Mouse (Mus musculus) mature B cell (primary cell): ENCODE measurements around the gene Fcgr1.
"Not testable (repeated sequence)": the region's sequence is repeated elsewhere in the genome, so short reads cannot be mapped to it uniquely, and the experiment has no call there.

Experiments used
- in situ Hi-C: fragments of 300-500 bp; cut with MboI; formaldehyde crosslinking; loops from 2 replicates; pipeline ENCODE4 v1.14.3; 2019

The Fcgr1 gene

GRCm38 (mm10) chr3:96293787-96294186 lies at the start of gene Fcgr1:
Gene Fcgr1, minus strand, starts transcription at chr3:96293969.
- in situ Hi-C loops = loop anchor here (10.0 kb wide), 1 partner anchor 121 kb away; no protein-coding TSS in a partner anchor

- in situ Hi-C loops = not testable (repeated sequence)
Observed at GRCm38 (mm10) chr3:96342652-96343051, 48.9 kb upstream of the Fcgr1 start.

- in situ Hi-C loops = not testable (repeated sequence)
Observed at GRCm38 (mm10) chr3:96342100-96342499, 48.3 kb upstream of the Fcgr1 start.

- in situ Hi-C loops = no loop called here
Observed at GRCm38 (mm10) chr3:96340611-96341312, 47.0 kb upstream of the Fcgr1 start.

DNA sequence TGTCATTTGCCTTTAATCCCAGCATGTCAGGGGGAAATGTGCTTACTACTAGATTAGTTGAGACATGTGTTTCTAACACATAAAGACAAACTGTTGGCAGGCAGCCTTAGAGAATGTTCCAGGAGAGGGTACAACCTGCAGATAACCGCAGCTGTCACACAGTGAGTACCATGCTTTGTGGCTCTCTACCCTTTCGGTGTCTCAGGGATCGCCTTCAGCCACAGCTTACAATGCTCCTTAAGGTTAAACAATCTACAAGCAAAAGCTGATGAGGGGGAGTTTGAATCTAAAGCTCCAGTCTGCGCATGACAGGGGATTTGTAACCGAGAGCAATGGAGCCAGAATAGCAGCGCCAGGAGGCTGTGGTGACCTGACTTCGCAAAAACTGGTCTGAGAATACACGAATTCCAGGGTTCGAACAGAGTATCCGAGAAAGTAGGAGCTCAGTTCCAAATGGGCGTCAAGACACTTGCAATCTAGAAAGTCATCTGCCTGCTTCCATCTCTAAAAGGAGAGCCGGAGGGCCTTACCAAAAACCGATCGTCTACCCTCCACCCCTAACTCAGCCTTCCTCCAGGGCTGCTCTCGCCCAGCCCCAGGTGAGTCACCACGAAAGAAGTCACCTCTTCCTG lies 45.2 kb upstream of the Fcgr1 start:
- in situ Hi-C loops = no loop called here

- in situ Hi-C loops = no loop called here
Observed at GRCm38 (mm10) chr3:96338043-96338442, 44.3 kb upstream of the Fcgr1 start.

- in situ Hi-C loops = no loop called here
Observed at GRCm38 (mm10) chr3:96337269-96337668, 43.5 kb upstream of the Fcgr1 start.

- in situ Hi-C loops = no loop called here
Observed at GRCm38 (mm10) chr3:96336636-96337035, 42.9 kb upstream of the Fcgr1 start.

DNA sequence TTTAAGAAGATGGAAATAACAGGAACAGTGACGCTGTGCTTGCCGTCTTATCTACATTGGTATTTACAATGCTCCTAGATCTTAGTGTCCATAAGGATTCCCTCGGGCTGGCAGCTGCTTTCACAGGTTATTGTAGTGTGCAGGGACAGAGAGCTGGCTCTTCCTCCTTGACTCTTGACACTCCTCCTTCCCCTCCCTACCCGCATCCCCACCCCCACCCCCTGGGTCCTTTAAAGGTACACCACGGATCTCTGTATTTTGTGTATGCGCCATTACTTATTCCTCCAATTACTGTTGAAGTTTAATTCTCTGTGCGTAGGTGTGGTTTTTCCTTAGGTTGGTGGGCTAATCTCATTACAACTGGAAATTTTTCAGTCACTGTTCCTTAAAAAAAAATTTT lies 41.8 kb upstream of the Fcgr1 start:
- in situ Hi-C loops = no loop called here

DNA sequence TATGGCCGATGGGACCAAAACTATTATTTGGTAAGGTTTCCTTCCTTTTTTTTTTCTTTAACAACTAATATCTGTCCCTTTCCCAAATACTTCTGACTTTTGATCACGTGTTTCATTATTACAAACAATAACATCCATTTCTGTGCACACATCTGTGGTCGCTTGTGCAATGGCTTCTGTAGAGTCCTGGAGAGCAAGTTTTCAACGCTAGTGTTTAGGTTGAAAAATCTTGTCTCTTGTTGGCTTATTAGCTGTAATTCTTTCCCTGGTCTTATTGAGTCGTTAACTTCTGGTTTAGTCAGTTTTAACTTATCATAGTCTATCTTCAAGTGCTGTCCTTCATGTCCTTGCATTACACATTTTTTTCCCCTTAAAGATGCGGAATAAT lies 41.4 kb upstream of the Fcgr1 start:
- in situ Hi-C loops = no loop called here

DNA sequence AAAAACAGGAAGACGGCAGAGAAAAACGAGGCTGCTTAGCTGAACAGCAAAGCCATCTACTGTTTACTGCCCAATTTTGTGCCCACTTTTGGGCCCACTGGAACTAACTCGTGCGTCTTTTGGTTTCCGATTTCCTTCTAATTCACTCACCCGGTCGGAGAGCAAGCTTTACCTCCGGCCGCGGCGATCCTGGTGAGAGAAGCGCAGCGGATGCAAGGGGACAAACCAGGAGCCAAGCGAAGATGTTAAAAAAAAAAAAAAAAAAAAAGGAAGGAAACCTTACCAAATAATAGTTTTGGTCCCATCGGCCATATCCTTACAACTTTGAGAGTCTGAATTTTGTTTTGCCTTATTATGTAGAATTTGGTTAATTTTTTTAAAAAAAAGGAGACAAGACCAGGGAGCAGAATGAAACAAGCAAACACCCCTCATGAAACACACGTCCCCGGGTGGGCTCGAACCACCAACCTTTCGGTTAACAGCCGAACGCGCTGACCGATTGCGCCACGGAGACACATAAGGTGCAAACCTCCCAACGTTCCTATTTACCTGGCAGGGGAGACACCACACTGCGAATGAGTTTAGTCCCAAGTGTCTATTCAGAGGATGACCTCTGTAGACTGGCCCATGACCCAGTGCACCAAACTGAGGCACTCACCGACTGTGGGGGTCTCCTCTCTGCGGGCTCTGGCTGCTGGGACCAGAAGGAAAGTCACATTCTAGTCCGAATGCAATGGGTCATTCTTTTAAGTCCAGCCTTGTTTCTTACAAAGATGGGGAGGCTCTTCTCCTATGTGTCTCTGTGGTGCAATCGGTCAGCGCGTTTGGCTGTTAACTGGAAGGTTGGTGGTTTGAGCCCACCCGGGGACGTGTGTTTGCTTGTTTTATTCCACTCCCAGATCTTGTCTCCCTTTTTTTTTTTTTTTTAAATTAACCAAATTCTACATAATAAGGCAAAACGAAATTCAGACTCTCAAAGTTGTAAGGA lies 40.7 kb upstream of the Fcgr1 start:
- in situ Hi-C loops = no loop called here

DNA sequence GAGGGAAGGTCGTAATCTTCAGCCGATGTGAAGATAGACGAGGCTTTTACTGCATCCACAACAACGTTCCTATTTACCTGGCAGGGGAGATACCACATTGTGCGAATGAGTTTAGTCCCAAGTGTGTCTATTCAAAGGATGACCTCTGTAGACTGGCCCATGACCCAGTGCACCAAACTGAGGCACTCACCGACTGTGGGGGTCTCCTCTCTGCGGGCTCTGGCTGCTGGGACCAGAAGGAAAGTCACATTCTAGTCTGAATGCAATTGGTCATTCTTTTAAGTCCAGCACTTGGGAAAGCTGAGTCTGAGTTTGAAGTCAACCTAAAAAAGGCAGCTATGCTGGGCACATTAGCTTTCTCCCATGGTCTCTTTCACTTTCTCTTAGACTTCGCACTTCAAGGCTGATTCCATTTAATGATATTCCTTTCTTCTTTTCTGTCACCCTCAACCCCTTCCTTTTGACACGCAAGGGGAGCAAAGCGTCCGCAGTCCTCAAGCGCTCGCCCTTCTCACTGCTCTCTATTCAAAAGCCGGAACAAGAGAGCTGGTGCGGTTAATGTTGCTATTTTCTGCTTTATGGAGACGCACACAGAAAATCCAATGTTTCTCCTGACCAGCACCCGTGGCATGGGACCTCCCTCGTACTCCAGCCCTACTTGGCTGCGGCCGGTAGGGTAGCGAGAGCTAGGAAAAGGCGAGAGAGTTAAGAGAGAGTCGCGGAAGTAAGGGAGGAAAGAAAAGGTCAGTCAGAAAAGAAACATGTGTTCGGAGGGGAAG lies 39.8 kb upstream of the Fcgr1 start:
- in situ Hi-C loops = no loop called here

DNA sequence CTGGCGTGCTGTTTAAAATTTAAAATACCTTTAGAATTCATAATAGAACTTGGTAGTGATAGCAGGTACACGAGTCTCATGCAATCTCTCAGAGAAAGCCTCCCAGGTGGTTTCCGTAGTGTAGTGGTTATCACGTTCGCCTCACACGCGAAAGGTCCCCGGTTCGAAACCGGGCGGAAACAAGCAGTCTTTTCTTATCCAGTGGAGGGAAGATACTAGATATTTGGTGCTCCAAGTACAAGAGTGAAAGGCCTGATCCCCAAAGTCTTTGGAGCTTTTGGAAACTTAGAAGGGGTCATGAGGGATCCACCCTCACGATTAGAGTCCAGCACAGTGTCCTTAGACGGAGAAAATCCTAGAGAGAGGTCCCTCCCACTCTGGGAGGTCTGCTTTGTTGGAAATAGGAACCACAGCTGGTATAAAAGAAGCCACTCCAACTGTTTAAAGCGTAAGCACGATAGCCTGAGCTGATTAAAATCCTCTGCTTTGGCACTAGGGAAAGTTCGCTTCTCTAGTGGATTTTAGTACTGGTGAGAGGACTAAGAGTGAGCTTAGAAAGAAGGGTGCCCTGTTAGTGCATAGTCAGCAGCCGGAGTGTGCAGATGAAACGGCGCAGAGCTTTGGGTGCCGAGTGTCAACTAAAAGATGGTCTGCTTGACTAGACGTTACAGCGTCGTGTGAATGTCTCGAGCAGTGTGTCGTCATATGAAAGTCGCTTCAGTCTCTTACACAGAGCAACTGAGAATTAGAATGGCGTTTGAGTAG lies 39.0 kb upstream of the Fcgr1 start:
- in situ Hi-C loops = no loop called here

DNA sequence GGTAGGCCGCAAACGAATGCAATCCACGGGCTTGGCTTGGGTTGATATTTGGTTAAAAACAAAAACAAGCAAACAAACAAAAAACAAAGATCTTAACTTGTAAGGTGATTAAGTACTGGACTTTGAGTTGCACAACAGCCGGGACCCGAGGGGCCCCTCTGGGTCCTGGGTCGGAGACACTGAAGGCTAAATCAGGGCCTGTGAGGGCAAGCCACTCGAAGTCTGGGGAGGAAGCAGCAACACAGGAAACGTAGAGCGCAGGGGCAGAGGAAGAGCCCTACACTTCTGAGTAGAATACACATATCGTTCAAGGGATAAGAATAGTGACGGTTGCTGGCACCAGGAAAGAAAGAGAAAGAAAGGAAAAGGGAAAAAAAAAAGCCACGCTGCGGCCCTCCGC lies 38.2 kb upstream of the Fcgr1 start:
- in situ Hi-C loops = no loop called here

GRCm38 (mm10) chr3:96331438-96331837 lies 37.7 kb upstream of the Fcgr1 start:
- in situ Hi-C loops = no loop called here

- in situ Hi-C loops = no loop called here
Observed at GRCm38 (mm10) chr3:96330603-96331002, 36.8 kb upstream of the Fcgr1 start.

DNA sequence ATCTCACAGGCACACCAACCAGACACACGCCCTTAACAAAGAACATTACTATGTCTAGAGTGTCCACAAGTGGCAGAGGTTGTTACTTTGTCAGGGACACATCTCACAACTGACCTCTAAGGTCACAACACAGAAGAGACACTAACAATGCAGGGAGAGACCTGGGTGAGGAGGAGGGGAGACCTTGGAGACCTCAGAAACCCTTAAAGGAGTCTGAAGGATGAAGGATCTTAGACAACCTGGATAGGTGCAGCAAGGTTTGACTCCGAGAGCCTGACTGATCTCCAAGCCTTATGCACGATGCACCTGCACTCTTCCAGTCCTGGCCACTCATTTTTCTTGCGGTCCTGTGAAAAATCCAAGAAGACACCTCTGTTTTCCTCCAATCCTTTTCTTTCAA lies 36.4 kb upstream of the Fcgr1 start:
- in situ Hi-C loops = no loop called here

- in situ Hi-C loops = loop anchor here (10.0 kb wide), 1 partner anchor 106 kb away; no protein-coding TSS in a partner anchor
Observed at GRCm38 (mm10) chr3:96328730-96329387, 35.1 kb upstream of the Fcgr1 start.

- in situ Hi-C loops = loop anchor here (10.0 kb wide), 1 partner anchor 107 kb away; no protein-coding TSS in a partner anchor
Observed at GRCm38 (mm10) chr3:96328060-96328729, 34.4 kb upstream of the Fcgr1 start.

- in situ Hi-C loops = loop anchor here (10.0 kb wide), 1 partner anchor 107 kb away; no protein-coding TSS in a partner anchor
Observed at GRCm38 (mm10) chr3:96327647-96328046, 33.9 kb upstream of the Fcgr1 start.
